Mouse (Mus musculus) frontal cortex, postnatal 25 days (tissue): ENCODE measurements around the gene Dsel.

Experiments used
- DNase-seq, 2 experiments: peaks; one replicate each; pipeline ENCODE4 v3.0.0; 2022; ENCODE audit warnings: low spot score in 2 of 2

The Dsel gene

GRCm38 (mm10) chr1:111864779-111865165 is at the start of gene Dsel:
TSS of gene Dsel (minus strand) at chr1:111864918.
- DNase-seq = peak; percentile 68 to 85

GRCm38 (mm10) chr1:111911424-111911823 is 46.7 kb upstream of the Dsel start:
- no peak for DNase-seq

GRCm38 (mm10) chr1:111883336-111883735 is 18.6 kb upstream of the Dsel start:
- no peak for DNase-seq

GRCm38 (mm10) chr1:111875784-111876183 is 11.1 kb upstream of the Dsel start:
- no peak for DNase-seq

GRCm38 (mm10) chr1:111873196-111873595 is 8.5 kb upstream of the Dsel start:
- DNase-seq = no peak

- no peak for DNase-seq
Observed at GRCm38 (mm10) chr1:111865467-111865866, 749 bp upstream of the Dsel start.

GRCm38 (mm10) chr1:111864063-111864778 is 497 bp downstream of the Dsel start:
- DNase-seq = peak; percentile 60 to 63

- DNase-seq = no peak
Observed at GRCm38 (mm10) chr1:111857852-111858251, 6.9 kb downstream of the Dsel start.

- DNase-seq = no peak
Observed at GRCm38 (mm10) chr1:111852439-111852838, 12.3 kb downstream of the Dsel start.

- no peak for DNase-seq
Observed at GRCm38 (mm10) chr1:111833583-111834225, 31.0 kb downstream of the Dsel start.
